Mouse (Mus musculus) E14TG2a.4 (cell line): Measurements from ENCODE around the gene Crip2.

Experiments used
- H3K27me3 ChIP-seq: 2 replicates; pipeline ENCODE4 v1.6.1; 2014; ENCODE audit warnings: low read length, control low read depth; ENCODE audit not compliant: insufficient read depth
- H3K36me3 ChIP-seq: 2 replicates; pipeline ENCODE4 v1.6.1; 2014; ENCODE audit warnings: low read length, control low read depth; ENCODE audit not compliant: insufficient read depth
- H3K4me1 ChIP-seq: replicated peaks from 2 replicates; pipeline ENCODE4 v1.6.1; 2014; ENCODE audit warnings: low read depth, low read length, control low read depth
- H3K4me3 ChIP-seq: replicated peaks from 2 replicates; pipeline ENCODE4 v1.5.1; 2014; ENCODE audit warnings: mild to moderate bottlenecking, low read length
- H3K9me3 ChIP-seq: 2 replicates; pipeline ENCODE4 v1.6.1; 2014; ENCODE audit warnings: low read length, control low read depth
- CTCF ChIP-seq: conservative IDR thresholded peaks from 2 replicates; pipeline ENCODE4 v1.5.1; 2014; ENCODE audit warnings: low read length
- NANOG ChIP-seq: IDR thresholded peaks from 2 replicates; pipeline ENCODE4 v1.6.1; 2014; ENCODE audit warnings: borderline replicate concordance, low read length, mixed read lengths
- POU5F1 ChIP-seq: IDR thresholded peaks from 2 replicates; pipeline ENCODE4 v1.6.1; 2014; ENCODE audit warnings: low read length, borderline replicate concordance

The Crip2 gene

DNA sequence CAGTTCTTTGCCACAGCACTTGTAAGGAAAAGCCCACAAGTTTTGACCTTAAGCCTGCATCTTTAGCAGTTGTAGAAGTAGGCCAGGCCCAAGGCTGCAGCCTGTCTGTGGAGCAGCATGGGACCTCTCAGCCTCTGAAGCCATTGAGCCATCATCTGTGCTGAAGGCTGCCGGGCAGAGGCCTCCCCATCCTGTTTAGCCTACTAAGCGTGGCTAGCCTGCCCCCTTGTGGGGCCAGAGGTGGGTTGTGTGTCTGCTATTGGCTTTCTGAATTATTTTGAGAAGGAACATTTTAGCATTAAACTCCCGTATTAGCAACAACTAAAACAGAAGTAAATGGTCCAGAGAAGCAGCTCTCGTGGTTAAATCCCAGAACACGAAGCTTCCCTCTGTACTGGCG lies 37.6 kb upstream of the Crip2 start:
- H3K36me3 ChIP-seq, result peaks cover 41% of the 10 kb centered on the region
- H3K9me3 ChIP-seq, result no peaks in the 10 kb centered on the region
- 0 out of 2 replicates have a peak overlapping the region, but pooled peaks have one; percentile 29 for H3K4me3 ChIP-seq
- peaks cover 86% of the 10 kb centered on the region for H3K4me1 ChIP-seq
- TF ChIP-seq CTCF, result peak; percentile 47
- TF ChIP-seq NANOG, result no peak
- H3K27me3 ChIP-seq, result no peaks in the 10 kb centered on the region

GRCm38 (mm10) chr12:113103846-113104451 lies 36.1 kb upstream of the Crip2 start:
- H3K9me3 ChIP-seq, result no peaks in the 10 kb centered on the region
- H3K4me1 ChIP-seq, result peaks cover 93% of the 10 kb centered on the region
- H3K36me3 ChIP-seq, result peaks cover 49% of the 10 kb centered on the region
- no peak overlapping the region; the same call in 1 of the 2 replicates for H3K4me3 ChIP-seq
- H3K27me3 ChIP-seq, result no peaks in the 10 kb centered on the region
- no peak for TF ChIP-seq NANOG
- peak; percentile 53 for TF ChIP-seq CTCF
- TF ChIP-seq POU5F1, result no peak

DNA sequence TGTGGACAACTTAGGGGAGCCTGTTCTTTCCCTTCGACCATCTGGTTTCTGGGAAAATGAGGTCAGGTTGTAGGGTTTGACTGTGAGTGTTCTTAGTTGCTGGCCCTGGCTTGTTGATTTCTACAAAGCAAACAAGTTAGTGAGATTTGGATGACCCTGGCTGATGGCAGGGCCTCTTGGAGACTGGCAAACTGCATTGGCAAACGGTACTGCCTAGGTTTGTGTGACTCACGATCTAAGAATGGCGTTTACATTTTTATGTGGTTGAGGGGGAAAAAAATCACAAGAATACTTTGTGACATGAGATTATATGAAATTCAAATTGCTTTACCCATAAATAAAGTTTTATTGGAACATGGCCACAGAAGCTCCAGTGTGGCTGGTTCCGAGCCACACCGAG lies 33.6 kb upstream of the Crip2 start:
- Histone ChIP-seq H3K36me3 (peaks cover 32% of the 10 kb centered on the region), H3K4me1 (peaks cover 91% of the 10 kb centered on the region), H3K9me3 (no peaks in the 10 kb centered on the region), H3K27me3 (no peaks in the 10 kb centered on the region), H3K4me3 (no peak overlapping the region)
- no peak for TF ChIP-seq NANOG
- TF ChIP-seq CTCF, result no peak
- TF ChIP-seq POU5F1, result no peak

DNA sequence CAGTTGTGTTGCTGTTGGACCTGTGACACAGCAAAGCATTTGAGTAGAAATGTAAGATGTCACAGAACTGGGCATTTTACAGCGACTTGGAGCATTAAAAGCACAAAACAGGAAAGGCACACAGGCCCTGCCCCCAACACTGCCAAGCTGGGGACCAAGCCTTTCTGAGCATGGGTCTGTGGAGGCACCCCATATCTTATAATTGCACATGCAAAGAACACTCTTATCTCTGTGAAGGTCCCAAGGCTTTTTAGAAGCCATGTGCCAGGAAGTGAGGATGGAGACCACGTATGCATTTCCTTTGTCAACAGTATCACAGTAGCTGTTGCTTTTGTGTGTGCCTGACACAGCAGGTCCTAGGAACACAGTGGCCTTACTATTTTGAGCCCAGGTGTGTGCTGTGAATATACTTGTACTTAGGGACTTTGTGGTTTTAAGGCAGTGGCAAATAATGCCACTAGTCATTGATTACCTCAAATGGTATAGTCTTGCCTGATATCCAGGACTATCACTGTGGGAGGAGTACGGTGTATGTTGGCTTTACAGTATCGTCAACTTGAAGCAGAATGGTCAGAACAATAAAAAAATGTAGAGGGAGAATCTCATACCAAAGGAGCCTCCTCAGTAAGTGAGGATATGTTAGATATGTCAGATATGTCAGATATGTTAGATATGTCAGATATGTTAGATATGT lies 32.5 kb upstream of the Crip2 start:
- TF ChIP-seq NANOG (no peak), CTCF (no peak), POU5F1 (no peak)
- peaks cover 38% of the 10 kb centered on the region for H3K36me3 ChIP-seq
- no peaks in the 10 kb centered on the region for H3K9me3 ChIP-seq
- H3K27me3 ChIP-seq, result no peaks in the 10 kb centered on the region
- H3K4me3 ChIP-seq, result no peak overlapping the region
- peaks cover 91% of the 10 kb centered on the region for H3K4me1 ChIP-seq

DNA sequence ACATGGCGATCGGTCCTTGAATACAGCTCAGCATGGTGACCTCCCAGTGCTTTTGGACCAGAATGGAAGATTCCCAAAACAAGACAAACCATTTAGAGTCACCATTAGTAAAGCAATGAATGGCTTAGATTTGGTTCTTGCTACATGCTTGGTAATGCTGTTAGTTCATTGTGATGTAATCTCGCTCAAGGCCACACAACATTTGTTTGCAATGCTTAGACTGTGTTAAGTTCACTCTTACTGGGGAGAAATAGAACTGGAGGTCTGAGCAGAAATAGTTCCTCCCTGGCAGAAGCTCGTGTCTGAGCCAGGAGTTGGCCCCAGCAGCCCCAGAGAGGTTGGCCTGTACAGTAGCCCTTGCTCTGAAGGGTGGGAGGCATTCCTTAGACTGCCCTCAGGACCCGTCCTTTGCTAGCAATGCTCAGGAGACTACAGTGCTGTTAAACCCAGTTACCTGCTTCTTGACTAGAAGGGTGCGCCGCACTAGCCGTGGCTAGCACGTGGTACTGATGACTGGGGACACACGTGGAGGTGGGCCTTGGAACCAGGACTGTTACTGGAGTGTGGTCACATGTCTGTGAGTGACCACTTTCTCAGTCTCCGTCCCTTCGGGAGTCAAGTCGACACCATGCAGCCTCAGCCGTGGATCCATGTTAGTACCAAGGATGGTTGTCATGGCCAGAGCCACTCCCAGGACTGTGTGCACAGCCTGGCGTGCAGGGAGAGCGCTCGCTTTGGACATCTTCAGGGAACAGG lies 31.3 kb upstream of the Crip2 start:
- Histone ChIP-seq H3K9me3 (no peaks in the 10 kb centered on the region), H3K4me3 (0 out of 2 replicates have a peak overlapping the region, but pooled peaks have one; percentile 8), H3K36me3 (peaks cover 40% of the 10 kb centered on the region), H3K4me1 (peaks cover 91% of the 10 kb centered on the region), H3K27me3 (no peaks in the 10 kb centered on the region)
- no peak for TF ChIP-seq NANOG
- TF ChIP-seq CTCF, result no peak

DNA sequence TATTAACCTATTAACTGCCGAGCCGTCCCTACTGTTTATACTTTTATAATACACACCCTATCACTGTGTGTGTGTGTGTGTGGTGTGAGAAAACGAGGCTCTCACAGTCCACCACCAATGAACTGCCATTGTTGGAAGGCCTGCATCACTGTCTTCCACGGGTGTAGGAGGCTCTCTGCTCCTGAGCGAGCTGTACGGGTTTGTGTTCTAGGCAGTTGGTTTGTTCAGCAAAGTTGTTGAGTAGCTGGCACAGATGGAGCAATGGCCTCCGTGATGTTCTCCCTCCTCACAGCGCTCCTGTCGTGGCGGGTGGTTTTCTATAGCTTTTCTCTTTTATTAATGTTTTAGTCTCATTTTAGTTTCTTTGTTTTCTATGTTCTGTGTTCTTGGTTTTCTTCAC lies 30.2 kb upstream of the Crip2 start:
- Histone ChIP-seq H3K4me3 (no peak overlapping the region), H3K4me1 (peaks cover 91% of the 10 kb centered on the region), H3K27me3 (no peaks in the 10 kb centered on the region), H3K9me3 (no peaks in the 10 kb centered on the region), H3K36me3 (peaks cover 50% of the 10 kb centered on the region)
- TF ChIP-seq POU5F1 (no peak), CTCF (no peak), NANOG (no peak)

GRCm38 (mm10) chr12:113114141-113114540 lies 25.9 kb upstream of the Crip2 start:
- H3K27me3 ChIP-seq, result no peaks in the 10 kb centered on the region
- H3K9me3 ChIP-seq, result no peaks in the 10 kb centered on the region
- peaks cover 96% of the 10 kb centered on the region for H3K4me1 ChIP-seq
- H3K4me3 ChIP-seq, result peak overlapping the region; percentile 49
- peaks cover 71% of the 10 kb centered on the region for H3K36me3 ChIP-seq
- TF ChIP-seq CTCF, result no peak
- no peak for TF ChIP-seq NANOG
- TF ChIP-seq POU5F1, result no peak

DNA sequence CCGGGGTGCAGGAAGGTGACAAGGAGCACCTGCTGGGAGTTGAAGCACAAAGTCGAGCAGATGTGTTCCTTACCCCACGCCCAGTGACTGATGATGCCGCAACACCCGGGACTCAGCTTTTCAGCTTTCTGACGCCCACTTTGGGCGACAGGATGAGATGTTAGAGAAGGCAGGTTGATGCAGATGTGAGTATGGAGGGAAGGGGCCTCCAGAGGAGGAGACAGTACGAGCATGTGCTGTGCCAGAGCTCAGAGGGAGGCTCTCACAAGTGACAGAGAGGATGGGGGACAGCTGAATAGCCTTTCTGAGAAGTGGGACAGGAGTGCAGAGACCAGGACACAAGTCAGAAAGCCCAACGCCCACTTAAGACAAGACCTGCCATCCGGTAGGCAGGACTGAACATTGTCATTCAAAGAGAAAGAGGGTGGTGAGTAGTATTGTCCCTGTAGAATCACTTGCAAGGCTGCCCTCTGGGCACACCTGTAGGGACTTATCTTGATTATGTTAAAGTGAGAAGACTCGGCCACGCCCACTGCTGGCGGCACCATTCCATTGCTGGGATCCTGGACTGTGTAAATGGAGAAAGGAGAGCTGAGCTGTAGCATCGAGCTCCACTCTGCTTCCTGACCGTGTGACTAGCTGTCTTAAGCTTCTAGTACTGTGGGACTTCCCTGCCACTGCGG lies 25.0 kb upstream of the Crip2 start:
- H3K4me3 ChIP-seq, result peak overlapping the region; percentile 49
- H3K27me3 ChIP-seq, result no peaks in the 10 kb centered on the region
- no peaks in the 10 kb centered on the region for H3K9me3 ChIP-seq
- peaks cover 96% of the 10 kb centered on the region for H3K4me1 ChIP-seq
- peaks cover 79% of the 10 kb centered on the region for H3K36me3 ChIP-seq
- TF ChIP-seq POU5F1 (no peak), CTCF (no peak), NANOG (no peak)
